Mouse (Mus musculus) midbrain, embryonic 13.5 days (tissue): Measurements from ENCODE around the gene Mbl1. TPM values are rescaled to one million over a fixed set of nuclear protein-coding genes. Genes with fewer than 3 reads are reported as not detected.

ENCODE experiments used
- polyA plus RNA-seq: library from polyadenylated mRNA; unstranded; fragments of >200 nt; fragmentation: Nextera tagmentation; extraction: Ambion mirVana; gene quantifications from 2 replicates; pipeline ENCODE4 v1.2.1, GENCODE M21; 2015

The Mbl1 gene
- polyA plus RNA-seq, 1 experiment from 2014 or later, result not detected

Other genes with a start within 250 kb of the Mbl1 start
- gene Tspan14, start 184.7 kb upstream of the Mbl1 start, polyA plus RNA-seq, result 79.7 and 80.4 TPM in 2 replicates
- 66.9 and 67.2 TPM in 2 replicates for gene Fam213a, start 137.7 kb upstream of the Mbl1 start, polyA plus RNA-seq
- gene Dydc2, start 82.2 kb upstream of the Mbl1 start, polyA plus RNA-seq, result 0.40 TPM in 1 of 2 replicates, not detected in the other
- gene Dydc1, start 78.5 kb upstream of the Mbl1 start, polyA plus RNA-seq, result not detected in 2 replicates
- not detected in 2 replicates for gene Mat1a, start 46.4 kb upstream of the Mbl1 start, polyA plus RNA-seq
- not detected in 2 replicates for gene Sftpa1, start 19.7 kb upstream of the Mbl1 start, polyA plus RNA-seq
- gene Sftpd, start 33.7 kb downstream of the Mbl1 start, polyA plus RNA-seq, result not detected in 2 replicates
- 0.17 TPM in 1 of 2 replicates, not detected in the other for gene Gm2832, start 127.3 kb downstream of the Mbl1 start, polyA plus RNA-seq
- gene Gm5798, start 197.2 kb downstream of the Mbl1 start, polyA plus RNA-seq, result not detected in 2 replicates
- gene Gm7945, start 234.9 kb downstream of the Mbl1 start, polyA plus RNA-seq, result not detected in 2 replicates